Mouse (Mus musculus): ENCODE results near the gene Ptprf.

Ptprf gene

GRCm38 (mm10) chr4:118291231-118291630 is at the start of gene Ptprf:
TSS of gene Ptprf (minus strand) at chr4:118291405.
- peak; percentile 92 to 95 for DNase-seq

- DNase-seq = peak; percentile 82 to 85
Measured at GRCm38 (mm10) chr4:118336658-118337057, 45.5 kb upstream of the Ptprf start.

GRCm38 (mm10) chr4:118335991-118336390 is 44.8 kb upstream of the Ptprf start:
- DNase-seq = no peak

- no peak for DNase-seq
Measured at GRCm38 (mm10) chr4:118331777-118332176, 40.6 kb upstream of the Ptprf start.

GRCm38 (mm10) chr4:118326476-118326875 is 35.3 kb upstream of the Ptprf start:
- no peak for DNase-seq

GRCm38 (mm10) chr4:118320636-118321035 is 29.4 kb upstream of the Ptprf start:
- no peak for DNase-seq

GRCm38 (mm10) chr4:118319706-118320344 is 28.6 kb upstream of the Ptprf start:
- DNase-seq = peak; percentile 22 to 29

- no peak for DNase-seq
Measured at GRCm38 (mm10) chr4:118316662-118317061, 25.5 kb upstream of the Ptprf start.

GRCm38 (mm10) chr4:118315286-118315685 is 24.1 kb upstream of the Ptprf start:
- DNase-seq = no peak

- no peak for DNase-seq
Measured at GRCm38 (mm10) chr4:118310461-118310860, 19.3 kb upstream of the Ptprf start.

- no peak for DNase-seq
Measured at GRCm38 (mm10) chr4:118307533-118308263, 16.5 kb upstream of the Ptprf start.

GRCm38 (mm10) chr4:118306113-118306696 is 15.0 kb upstream of the Ptprf start:
- DNase-seq = no peak

- no peak for DNase-seq
Measured at GRCm38 (mm10) chr4:118304984-118305383, 13.8 kb upstream of the Ptprf start.

GRCm38 (mm10) chr4:118297844-118298243 is 6.6 kb upstream of the Ptprf start:
- no peak for DNase-seq

GRCm38 (mm10) chr4:118295651-118296561 is 4.7 kb upstream of the Ptprf start:
- DNase-seq = peak in 1 of 2 experiments; percentile 12

- DNase-seq = peak in 1 of 2 experiments; percentile 40
Measured at GRCm38 (mm10) chr4:118294811-118295210, 3.6 kb upstream of the Ptprf start.

- peak; percentile 92 to 94 for DNase-seq
Measured at GRCm38 (mm10) chr4:118292741-118293306, 1.6 kb upstream of the Ptprf start.

GRCm38 (mm10) chr4:118290416-118291030 is 682 bp downstream of the Ptprf start:
- DNase-seq = peak; percentile 57 to 60

- DNase-seq = peak in 1 of 2 experiments; percentile 56
Measured at GRCm38 (mm10) chr4:118289960-118290415, 1.2 kb downstream of the Ptprf start.

- peak in 1 of 2 experiments; percentile 35 for DNase-seq
Measured at GRCm38 (mm10) chr4:118289266-118289665, 1.9 kb downstream of the Ptprf start.

GRCm38 (mm10) chr4:118288531-118288930 is 2.7 kb downstream of the Ptprf start:
- DNase-seq = no peak

- DNase-seq = peak in 1 of 2 experiments; percentile 13
Measured at GRCm38 (mm10) chr4:118286202-118286601, 5.0 kb downstream of the Ptprf start.

Measured in cerebellum, postnatal 10 days (tissue).